Mouse (Mus musculus) testis, adult 2 months (tissue): Measurements from ENCODE around the gene Ngef.

Experiments
- CTCF ChIP-seq: fragments of 200-500 bp; IDR thresholded peaks from 2 replicates; pipeline ENCODE4 v1.5.1; 2012; ENCODE audit warnings: low read depth, mild to moderate bottlenecking, inconsistent platforms, low read length, moderate library complexity; ENCODE audit not compliant: control insufficient read depth, insufficient read depth, insufficient replicate concordance
- POLR2A ChIP-seq: fragments of 200-500 bp; IDR thresholded peaks from 2 replicates; pipeline ENCODE4 v1.6.1; 2012; ENCODE audit warnings: low read depth, mild to moderate bottlenecking, inconsistent platforms, low read length, moderate library complexity; ENCODE audit not compliant: control insufficient read depth

DNA sequence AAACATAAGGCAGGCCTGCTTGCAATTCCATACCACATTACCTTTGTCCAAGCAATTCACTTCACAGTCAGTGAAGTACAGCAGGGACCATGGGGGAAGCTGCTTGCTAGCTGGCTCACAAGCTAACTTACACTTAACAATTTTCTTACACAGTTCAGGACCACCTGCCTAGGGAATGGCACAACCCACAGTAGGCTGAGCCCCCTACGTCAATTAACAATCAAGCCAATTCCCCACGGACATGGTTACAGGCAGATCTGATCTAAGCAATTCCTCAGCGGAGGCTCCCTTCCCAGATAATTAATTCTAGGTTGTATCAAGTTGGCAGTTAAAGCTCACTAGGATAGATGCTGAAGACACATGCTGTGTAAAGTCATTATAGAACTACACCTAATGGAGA lies 10.7 kb downstream of the Ngef start:
- TF ChIP-seq CTCF (no peak), POLR2A (no peak)
